Mouse (Mus musculus) heart, postnatal 4 days (tissue): ENCODE measurements around the gene Sympk. TPM values are rescaled to one million over a fixed set of nuclear protein-coding genes. Genes with fewer than 3 reads are reported as not detected.
"Not testable (repeated sequence)": the region's sequence is repeated elsewhere in the genome, so short reads cannot be mapped to it uniquely, and the experiment has no call there.

Source experiments
- DNase-seq: peaks from one replicate; pipeline ENCODE4 v3.0.0; 2021
- total RNA-seq, 2 experiments: library from RNA; stranded (reverse); gene quantifications; 2 replicates each; pipeline ENCODE4 v1.2.3; 2021

The Sympk gene
- total RNA-seq, 2 experiments from 2014 or later, result 57.3 to 62.5 TPM

DNA sequence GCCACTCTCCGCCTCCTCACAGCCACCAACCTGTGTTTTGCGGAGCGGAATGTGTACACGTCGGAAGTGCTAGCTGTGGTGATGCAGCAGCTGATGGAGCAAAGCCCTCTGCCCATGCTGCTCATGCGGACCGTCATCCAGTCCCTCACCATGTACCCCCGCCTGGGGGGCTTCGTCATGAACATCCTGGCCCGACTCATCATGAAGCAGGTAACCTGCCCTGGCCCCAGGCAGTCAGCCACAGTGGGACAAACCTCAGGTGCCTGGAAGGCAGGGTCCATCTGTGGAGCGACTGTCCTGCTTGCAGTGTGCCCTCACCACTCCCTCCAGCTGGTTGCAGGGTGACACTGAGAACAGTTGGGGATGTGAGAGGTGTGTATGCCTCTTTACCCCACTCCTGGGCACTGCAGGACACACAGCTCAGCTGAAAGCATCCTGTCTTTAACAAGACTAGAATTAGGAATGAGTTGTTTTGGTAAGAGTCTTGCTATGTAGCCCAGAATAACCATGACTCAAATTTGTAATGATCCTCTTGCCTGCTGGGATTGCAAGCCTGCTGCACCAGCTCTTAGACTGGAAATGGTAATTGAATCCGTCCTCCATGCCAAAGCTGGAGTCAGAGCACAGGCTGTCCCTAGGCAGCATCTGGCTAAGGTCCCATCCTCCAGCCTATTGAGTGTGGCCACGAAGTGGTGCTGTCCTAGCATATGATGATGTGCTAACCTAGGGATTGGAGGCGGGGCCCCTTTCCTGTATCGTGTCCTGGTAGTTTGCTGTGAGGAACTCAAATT lies 28.4 kb downstream of the Sympk start:
- DNase-seq, result no peak

DNA sequence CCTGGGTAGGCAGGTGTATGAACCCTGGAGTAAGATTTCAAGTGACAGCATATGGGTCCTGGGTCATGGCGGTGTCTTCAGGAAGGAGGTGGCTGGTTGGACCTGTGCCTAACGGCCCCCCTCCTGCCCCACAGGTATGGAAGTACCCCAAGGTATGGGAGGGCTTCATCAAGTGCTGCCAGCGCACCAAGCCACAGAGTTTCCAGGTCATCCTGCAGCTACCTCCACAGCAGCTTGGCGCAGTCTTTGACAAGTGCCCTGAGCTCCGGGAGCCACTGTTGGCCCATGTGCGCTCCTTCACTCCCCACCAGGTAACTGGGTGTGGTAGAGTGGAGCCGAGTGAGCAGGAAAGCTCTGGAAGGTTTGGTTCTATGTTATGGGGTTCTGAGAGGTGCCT lies 29.0 kb downstream of the Sympk start:
- no peak for DNase-seq

DNA sequence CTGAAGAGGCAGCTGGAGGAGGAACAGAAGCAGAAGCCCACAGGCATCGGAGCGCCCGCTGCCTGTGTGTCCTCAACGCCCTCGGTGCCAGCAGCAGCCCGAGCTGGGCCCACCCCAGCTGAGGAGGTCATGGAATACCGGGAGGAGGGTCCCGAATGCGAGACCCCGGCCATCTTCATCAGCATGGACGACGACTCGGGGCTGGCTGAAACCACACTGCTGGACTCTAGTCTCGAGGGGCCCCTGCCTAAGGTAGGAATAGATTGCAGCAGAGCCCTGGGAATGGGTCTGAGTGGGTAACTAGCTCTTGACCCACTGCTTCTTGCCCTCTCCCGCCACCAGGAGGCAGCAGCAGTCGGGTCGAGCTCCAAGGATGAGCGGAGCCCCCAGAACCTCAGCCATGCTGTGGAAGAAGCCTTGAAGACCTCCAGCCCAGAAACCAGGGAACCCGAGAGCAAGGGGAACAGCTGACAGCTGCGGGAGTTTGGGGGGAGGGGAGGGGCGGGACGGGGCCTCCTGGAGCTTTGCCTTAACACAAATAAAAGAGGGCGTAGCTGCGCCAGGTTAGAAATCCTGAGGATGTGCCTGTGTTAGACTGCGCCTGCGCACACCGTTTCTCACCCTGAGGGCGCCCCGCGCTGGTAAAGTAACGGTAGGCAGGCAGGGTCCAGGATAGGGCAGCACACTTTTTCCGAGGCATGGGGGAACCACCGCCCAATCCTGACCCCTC lies 30.0 kb downstream of the Sympk start, which contains the start of gene Rsph6a:
Rsph6a (plus strand) TSS at position 644 of the 730 bp plus-strand sequence.
- peak; percentile 74 for DNase-seq

DNA sequence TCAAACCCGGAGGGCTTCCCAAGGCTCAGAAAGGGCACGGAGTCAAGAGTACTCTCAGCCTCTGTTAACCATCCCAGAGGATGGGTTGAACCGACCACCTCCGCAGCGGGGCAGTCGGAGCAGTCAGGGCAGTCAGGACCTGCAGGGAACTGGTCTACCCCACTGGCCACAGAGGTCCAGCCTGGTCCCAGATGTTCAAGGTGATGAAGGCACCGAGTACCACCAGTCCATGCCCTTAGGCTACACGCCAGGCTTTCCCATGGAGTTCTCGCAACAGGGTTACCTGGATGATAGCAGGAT lies 30.6 kb downstream of the Sympk start:
- DNase-seq, result no peak

DNA sequence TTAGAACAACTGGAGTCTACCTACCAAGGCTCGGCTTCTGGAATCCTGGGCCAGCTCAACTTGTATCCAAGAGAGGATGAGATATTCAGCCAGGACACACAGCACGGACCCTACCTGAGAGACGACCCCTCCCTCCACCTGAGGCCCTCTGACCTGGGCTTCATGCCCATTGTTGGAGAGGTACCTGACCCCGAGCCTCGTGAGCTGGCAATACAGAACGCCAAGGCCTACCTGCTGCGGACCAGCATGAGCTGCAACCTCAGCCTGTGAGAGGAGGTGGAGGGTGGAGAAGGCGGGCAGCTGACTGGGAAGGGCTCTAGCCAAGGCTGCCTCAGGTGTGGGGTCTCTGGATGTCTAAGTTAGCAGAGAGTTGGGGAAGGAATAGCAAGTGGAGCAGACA lies 30.9 kb downstream of the Sympk start:
- no peak for DNase-seq

DNA sequence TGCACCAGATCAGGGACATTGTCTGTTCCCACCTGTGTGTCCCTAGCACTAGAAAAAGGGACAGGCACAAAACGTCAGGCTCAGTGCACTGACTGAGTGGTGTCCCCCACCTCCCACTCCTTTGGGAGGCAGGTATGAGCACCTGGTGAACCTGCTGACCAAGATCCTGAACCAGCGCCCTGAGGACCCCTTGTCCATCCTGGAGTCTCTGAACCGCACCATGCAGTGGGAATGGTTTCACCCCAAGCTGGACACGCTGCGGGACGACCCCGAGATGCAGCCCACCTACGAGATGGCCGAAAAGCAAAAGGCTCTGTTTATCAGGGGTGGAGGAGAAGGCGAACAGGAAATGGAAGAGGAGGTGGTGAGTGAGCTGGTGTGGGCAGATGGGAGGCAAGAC lies 33.2 kb downstream of the Sympk start:
- DNase-seq, result no peak

DNA sequence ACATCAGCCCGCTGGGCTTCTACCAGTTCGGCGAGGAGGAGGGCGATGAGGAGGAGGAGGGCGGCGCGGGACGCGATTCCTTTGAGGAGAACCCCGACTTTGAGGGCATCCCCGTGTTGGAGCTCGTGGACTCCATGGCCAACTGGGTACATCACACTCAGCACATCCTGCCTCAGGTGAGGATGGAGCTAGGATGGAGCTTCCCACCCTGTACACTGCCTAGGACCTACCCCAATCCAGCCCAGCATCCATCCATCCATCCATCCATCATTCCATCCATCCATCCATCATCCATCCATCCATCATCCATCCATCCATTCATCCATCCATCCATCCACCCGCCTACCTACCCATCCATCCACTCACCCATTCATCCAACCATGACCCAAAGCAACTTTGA lies 41.7 kb downstream of the Sympk start:
- no peak for DNase-seq

DNA sequence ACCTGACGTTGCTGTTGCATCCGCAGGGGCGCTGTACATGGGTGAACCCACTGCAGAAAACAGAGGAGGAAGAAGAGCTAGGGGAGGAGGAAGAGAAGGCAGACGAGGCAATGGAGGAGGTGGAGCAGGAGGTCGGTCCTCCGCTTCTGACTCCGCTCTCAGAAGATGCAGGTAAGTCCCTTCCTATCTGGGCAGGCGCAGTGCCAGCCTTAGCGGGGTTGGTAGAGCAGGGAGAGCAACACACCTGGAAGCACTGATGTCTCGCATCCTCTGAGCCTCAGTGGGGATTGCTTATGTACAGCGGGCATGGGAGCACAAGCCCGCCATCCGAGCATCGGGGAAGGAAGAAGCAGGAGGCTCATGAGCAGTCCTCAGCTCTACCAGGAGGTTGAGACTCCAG lies 42.9 kb downstream of the Sympk start:
- no peak for DNase-seq

DNA sequence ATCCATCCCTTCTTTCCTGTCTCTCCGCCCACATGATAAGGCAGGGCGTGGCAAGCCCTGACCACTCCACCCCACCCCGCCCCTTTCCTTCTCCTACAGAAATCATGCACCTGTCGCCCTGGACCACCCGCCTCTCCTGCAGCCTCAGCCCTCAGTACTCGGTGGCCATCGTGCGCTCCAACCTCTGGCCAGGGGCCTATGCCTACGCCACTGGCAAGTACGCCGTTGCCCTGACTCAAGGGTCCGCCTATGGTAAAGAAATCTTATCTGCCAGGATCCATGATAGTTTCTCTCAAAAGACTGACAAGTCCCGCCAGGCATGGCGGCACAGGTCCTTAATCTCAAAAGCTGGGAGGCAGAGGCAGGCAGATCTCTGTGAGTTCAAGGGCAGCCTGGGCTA lies 43.8 kb downstream of the Sympk start:
- DNase-seq, result no peak

DNA sequence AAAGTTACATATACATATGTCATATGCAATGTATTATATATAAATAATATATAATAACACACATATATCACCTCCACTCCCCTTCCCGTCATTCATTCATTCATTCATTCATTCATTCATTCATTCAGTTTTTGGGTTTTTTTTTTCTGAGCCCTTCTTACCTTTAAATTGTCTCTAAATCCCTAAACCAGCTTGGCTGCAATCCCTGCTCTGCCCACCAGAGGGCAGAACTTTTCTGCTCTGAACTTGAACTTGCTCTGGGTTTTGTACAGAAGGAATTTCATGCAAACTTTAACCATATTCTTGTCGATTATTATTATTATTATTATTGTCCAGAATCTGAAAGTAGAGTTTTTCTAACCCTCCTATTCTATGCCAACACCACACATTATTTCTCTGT lies 44.5 kb downstream of the Sympk start:
- DNase-seq, result peak; percentile 82

DNA sequence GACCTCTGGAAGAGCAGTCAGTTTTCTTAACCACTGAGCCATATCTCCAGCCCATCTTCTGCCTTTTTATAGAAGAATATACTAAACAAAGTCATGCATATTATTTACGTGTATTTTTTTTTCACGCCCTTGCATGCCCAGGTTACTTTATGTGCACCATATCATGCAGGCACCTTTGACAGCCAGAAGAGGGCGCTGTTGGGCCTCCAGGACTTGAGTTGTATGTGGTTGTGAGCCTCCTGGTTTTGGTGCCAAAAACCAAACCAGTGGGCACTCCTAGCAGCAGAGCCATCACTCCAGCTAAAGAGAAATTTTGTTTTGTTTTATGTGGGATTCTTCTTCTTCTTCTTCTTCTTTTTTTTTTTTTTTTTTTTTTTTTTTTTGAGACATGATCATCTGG lies 45.3 kb downstream of the Sympk start:
- peak; percentile 58 for DNase-seq

DNA sequence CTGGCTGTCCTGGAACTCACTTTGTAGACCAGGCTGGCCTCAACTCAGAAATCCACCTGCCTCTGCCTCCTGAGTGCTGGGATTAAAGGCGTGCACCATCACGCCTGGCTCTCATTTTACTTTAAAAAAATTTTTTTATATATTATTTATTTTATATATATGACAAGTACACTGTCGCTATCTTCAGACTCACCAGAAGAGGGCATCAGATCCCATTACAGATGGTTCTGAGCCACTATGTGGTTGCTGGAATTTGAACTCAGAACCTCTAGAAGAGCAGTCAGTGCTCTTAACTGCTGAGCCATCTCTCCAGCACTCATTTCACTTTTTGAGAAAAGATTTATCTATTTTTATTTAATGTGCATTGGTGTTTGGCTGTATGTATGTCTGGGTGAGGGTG lies 46.8 kb downstream of the Sympk start:
- DNase-seq, result not testable (repeated sequence)

DNA sequence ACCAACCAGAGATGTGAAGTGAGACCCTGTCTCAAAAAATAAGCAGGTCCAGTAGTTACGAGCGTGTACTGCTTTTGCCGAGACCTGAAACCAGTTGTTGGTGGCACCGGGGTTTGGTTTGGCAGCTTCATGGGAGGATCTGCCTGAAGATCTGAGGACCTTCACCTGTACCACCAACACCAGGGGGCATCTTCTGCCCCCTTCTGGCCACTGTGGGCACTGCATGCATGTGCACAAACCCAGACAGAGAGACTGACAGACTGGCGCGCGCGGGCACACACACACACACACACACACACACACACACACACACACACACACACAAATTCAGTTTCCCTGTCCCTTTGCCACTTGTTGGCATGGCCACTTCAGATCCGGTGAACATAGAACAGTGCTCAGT lies 49.3 kb downstream of the Sympk start:
- peak; percentile 65 for DNase-seq

DNA sequence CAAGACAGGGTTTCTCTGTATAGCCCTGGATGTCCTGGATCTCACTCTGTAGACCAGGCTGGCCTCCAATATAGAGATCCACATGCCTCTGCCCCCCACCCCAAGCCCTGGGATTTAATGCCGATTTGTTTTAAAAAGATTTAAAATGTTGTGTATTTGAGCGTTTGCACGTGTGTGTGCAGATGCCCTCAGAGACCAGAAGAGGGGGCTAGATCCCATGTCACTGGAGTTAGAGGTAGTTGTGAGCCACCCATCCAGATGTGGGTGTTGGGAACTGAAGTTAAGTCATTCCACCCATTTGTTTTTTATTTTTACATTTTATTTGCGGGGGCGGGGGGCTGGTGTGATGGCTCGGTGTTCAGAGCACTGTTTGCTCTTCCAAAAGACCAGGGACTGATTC lies 50.3 kb downstream of the Sympk start:
- DNase-seq, result no peak

DNA sequence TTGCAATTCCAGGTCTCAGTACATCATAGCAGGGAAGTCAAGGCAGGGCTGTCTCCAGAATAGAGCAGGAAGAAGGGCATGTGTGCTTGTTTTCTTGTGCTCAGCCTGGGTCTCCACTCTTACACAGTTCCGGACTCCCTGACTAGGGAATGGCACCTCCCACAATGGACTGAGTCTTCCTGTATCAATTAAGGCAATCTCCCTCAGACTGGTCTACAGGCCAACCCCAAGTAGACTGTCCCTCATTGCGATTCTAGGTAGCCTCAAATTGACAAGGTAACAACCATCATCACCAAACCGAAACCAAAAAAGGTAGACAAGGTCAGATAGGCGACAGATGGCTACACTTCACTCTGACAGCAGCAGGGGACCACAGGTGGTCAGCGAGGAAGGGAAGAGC lies 51.1 kb downstream of the Sympk start:
- no peak for DNase-seq

DNA sequence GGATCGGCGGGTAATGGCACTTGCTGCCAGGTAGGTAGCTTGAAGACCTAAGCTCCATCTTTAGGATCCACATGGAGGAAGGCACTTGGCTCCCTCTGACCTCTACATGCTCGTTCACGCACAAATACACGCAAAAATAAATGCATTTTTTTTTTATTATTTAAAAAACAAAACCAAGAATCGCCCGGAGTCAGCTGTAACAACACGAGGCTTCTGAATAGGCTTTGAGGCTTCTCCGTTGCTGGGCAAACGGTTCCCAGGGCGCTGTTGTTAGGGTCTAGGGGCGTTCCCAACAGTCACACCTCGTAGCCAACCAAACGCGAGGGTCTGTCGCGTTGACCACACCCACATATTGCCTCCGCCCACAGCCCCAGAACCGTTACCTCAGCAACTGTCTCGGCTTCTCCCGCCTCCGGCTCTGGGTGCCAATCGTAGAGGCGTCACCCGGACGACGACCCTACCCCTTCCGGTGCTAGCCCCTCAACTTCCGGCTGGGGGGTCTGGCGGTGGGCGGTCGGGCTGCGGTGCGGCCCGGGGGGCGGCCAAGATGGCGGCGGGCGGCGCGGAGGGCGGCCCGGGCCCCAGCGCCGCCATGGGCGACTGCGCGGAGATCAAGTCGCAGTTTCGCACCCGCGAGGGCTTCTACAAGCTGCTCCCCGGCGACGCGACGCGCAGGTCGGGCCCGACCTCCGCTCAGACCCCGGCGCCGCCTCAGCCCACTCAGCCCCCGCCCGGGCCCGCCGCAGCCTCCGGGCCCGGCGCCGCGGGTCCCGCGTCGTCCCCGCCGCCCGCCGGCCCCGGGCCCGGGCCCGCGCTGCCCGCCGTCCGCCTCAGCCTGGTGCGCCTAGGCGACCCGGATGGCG lies 51.8 kb downstream of the Sympk start, which contains the start of gene Dmwd:
Dmwd (plus strand) TSS at position 505 of the 863 bp plus-strand sequence.
- peak; percentile 97 for DNase-seq

DNA sequence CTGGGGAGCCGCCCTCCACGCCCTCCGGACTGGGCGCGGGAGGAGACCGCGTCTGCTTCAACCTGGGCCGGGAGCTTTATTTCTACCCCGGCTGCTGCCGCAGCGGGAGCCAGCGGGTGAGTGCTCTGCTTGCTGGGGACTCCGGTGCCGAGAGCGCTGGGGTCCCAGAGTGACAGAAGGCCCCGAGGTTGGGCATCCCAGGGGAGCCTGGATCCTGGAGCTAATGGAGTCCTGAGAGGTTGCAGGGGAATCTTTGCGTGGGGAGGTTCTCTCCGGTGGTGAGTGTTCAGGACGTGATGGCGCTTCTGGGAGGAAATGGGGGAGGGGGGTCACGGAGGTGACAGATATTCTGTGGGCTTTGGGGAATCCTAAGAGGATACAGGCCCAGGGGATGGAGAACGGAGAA lies 52.4 kb downstream of the Sympk start:
- DNase-seq, result peak; percentile 46

DNA sequence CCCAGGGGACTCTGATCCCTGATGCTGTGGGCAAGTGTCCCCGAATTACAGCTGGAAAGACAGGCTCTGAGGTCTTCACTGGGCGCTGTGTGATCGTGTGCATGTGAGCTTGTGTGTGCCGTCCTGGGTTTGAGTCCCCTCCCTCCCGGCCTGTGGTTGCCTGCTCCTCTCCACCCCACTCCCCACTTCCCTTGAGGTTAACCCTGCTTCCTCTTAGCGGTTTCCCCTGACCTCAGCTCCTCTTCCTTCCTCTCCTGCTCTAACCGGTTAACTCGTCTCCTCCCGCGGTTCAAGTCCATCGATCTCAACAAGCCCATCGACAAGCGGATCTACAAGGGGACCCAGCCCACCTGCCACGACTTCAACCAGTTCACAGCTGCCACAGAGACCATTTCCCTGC lies 53.6 kb downstream of the Sympk start:
- peak; percentile 21 for DNase-seq

DNA sequence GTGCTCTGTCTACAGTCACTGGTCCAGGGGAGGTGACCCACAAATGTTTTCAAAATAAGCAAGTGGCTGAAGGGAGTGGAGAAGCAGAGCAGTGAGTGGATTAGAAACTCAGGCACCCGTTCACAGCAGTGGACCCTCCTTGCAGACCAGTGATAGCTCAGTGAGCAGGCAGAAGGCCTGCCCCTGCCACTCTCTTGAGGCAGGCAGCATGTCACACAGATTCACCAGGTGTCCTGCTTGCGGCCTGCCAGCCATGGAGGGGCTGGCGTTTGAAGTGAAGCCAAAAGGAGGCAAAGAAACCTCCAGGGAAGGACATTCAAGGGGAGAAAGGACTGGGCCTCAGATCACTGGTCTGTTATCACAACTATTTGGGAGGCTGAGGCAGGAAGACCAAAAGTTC lies 54.6 kb downstream of the Sympk start:
- peak; percentile 4 for DNase-seq

DNA sequence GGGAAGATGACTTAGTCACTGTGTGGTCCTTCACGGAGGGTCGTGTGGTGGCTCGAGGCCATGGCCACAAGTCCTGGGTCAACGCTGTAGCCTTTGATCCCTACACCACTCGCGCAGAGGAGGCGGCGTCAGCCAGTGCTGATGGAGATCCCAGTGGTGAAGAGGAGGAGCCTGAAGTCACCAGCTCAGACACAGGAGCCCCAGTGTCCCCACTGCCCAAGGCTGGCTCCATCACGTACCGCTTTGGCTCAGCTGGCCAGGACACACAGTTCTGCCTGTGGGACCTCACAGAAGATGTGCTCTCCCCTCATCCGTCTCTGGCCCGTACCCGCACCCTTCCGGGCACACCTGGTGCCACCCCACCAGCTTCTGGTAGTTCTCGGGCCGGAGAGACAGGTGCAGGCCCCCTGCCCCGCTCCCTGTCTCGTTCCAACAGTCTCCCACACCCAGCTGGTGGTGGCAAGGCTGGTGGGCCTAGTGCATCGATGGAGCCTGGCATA lies 56.3 kb downstream of the Sympk start:
- no peak for DNase-seq

DNA sequence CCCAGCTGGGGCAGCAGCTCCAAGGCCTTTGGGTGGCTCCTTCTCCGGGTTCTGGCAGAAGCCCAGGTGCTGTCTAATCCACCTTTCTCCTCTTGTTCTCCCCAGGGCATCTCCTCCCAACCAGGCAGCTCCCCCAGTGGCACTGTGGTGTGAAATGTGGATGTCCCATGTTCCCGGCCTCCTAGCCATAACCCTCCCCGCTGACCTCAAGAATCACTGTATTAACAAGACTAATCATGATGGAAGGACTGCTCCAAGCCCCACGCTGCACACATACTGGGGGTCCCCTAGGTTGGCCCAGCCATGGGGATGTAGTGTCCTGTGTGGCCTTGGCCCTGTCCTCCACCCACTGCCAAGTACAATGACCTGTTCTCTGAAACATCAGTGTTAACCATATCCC lies 58.0 kb downstream of the Sympk start:
- DNase-seq, result no peak

DNA sequence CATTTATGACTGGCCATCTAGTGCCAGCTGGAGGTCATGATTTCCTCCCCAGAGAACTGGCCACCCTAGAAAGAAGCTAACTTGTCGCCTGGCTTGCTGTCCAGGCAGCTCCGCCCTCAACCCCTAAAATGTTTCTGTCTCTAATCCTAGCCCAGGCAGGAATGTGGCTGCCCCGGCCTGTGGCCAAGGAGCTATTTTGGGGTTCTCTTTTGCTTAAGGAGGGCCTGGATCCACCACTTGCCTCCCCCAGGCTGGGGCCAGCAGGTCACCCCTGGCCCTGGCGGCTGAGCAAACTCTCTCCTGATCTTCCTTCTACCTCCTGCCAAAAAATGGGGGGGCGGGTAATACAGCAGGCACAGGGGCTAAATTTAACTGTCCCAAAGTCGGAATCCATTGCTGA lies 58.9 kb downstream of the Sympk start:
- peak; percentile 79 for DNase-seq

DNA sequence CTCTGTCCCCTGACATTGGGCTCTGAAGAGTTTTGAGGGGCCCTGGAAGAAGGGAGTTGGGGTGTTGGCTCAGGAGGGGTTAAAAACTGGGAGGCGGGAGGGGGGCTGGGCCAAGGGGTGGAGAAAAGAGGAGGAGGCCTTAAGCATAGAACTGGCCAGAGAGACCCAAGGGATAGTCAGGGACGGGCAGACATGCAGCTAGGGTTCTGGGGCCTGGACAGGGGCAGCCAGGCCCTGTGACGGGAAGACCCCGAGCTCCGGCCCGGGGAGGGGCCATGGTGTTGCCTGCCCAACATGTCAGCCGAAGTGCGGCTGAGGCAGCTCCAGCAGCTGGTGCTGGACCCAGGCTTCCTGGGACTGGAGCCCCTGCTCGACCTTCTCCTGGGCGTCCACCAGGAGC lies 59.5 kb downstream of the Sympk start, which contains the start of gene Dmpk:
Dmpk (plus strand) TSS at position 149 of the 400 bp plus-strand sequence.
- peak; percentile 61 for DNase-seq
